Mouse (Mus musculus) lung, adult 2 months (tissue): ENCODE data around the gene Cblb. TPM values are rescaled to one million over a fixed set of nuclear protein-coding genes. Genes with fewer than 3 reads are reported as not detected.

ENCODE experiments used
- DNase-seq: peaks from one replicate; pipeline ENCODE4 v3.0.0; 2022
- H3K4me1 ChIP-seq: fragments of 200-500 bp; 2 replicates; pipeline ENCODE4 v1.6.1; 2011; ENCODE audit warnings: low read length; ENCODE audit not compliant: control insufficient read depth, insufficient read depth
- H3K4me3 ChIP-seq: fragments of 200-500 bp; replicated peaks from 2 replicates; pipeline ENCODE3; 2011; ENCODE audit warnings: low read depth, mild to moderate bottlenecking, control low read depth, low read length; ENCODE audit errors: extremely low read depth
- CTCF ChIP-seq: fragments of 200-500 bp; IDR thresholded peaks from 2 replicates; pipeline ENCODE4 v1.5.1; 2011; ENCODE audit warnings: mild to moderate bottlenecking, low read length, control low read depth; ENCODE audit not compliant: insufficient read depth
- POLR2A ChIP-seq: fragments of 200-500 bp; IDR thresholded peaks from 2 replicates; pipeline ENCODE4 v1.6.1; 2011; ENCODE audit warnings: low read depth, mild to moderate bottlenecking, control low read depth, low read length, borderline replicate concordance; ENCODE audit errors: extremely low read depth
- WGBS: fragments of 180-500 bp; shearing (Covaris S2); methylation state at CpG from one replicate; pipeline ENCODE4 v1.1.7; 2018; 5-methylcytosine and 5-hydroxymethylcytosine counted together
- polyA plus RNA-seq: library from polyadenylated mRNA; depleted of rRNA; stranded (reverse); fragments of >200 nt; gene quantifications from 2 replicates; pipeline ENCODE4 v1.2.3, GENCODE M21; 2012

Cblb gene
- polyA plus RNA-seq, 1 experiment: 21.7 TPM

GRCm38 (mm10) chr16:52090899-52091298 is 59.9 kb downstream of the Cblb start:
- no peak for DNase-seq
- H3K4me3 ChIP-seq: no peak overlapping the region
- WGBS: 50% methylated on average over 6 of the region's 6 CpGs
- H3K4me1 ChIP-seq: peaks cover 26% of the 10 kb centered on the region
- TF ChIP-seq POLR2A (no peak), CTCF (no peak)

- 41% methylated on average over 9 of the region's 9 CpGs for WGBS
- no peak for DNase-seq
- no peak overlapping the region for H3K4me3 ChIP-seq
Measured at GRCm38 (mm10) chr16:52093325-52094253, 62.6 kb downstream of the Cblb start.

GRCm38 (mm10) chr16:52094735-52095459 is 63.9 kb downstream of the Cblb start:
- no peak for DNase-seq
- no peak overlapping the region for H3K4me3 ChIP-seq
- 56% methylated on average over 10 of the region's 10 CpGs for WGBS
- peaks cover 25% of the 10 kb centered on the region for H3K4me1 ChIP-seq
- no peak for TF ChIP-seq CTCF
- peak; percentile 6; the same call in 1 of the 2 replicates for TF ChIP-seq POLR2A

More at GRCm38 (mm10) chr16:52093325-52094253, 62.6 kb downstream of the Cblb start:
- peaks cover 25% of the 10 kb centered on the region for H3K4me1 ChIP-seq
- TF ChIP-seq CTCF (no peak), POLR2A (no peak)

GRCm38 (mm10) chr16:52095643-52096042 is 64.6 kb downstream of the Cblb start:
- no peak for TF ChIP-seq POLR2A
- TF ChIP-seq CTCF: no peak
- DNase-seq: no peak
- Histone ChIP-seq H3K4me1 (peaks cover 25% of the 10 kb centered on the region), H3K4me3 (no peak overlapping the region)
- 22% methylated on average over 3 of the region's 3 CpGs for WGBS

- DNase-seq: no peak
- no peak for TF ChIP-seq POLR2A
- H3K4me1 ChIP-seq: peaks cover 13% of the 10 kb centered on the region
- 73% methylated on average over 6 of the region's 6 CpGs for WGBS
- H3K4me3 ChIP-seq: no peak overlapping the region
Measured at GRCm38 (mm10) chr16:52100466-52100865, 69.4 kb downstream of the Cblb start.

- DNase-seq: no peak
- peaks cover 5% of the 10 kb centered on the region for H3K4me1 ChIP-seq
- H3K4me3 ChIP-seq: no peak overlapping the region
- WGBS: 89% methylated on average over 9 of the region's 9 CpGs
- TF ChIP-seq POLR2A: no peak
- TF ChIP-seq CTCF: no peak
Measured at GRCm38 (mm10) chr16:52104608-52105007, 73.6 kb downstream of the Cblb start.

GRCm38 (mm10) chr16:52107836-52108235 is 76.8 kb downstream of the Cblb start:
- 80% methylated on average over 5 of the region's 5 CpGs for WGBS
- H3K4me3 ChIP-seq: no peak overlapping the region
- H3K4me1 ChIP-seq: peaks cover 5% of the 10 kb centered on the region
- DNase-seq: no peak
- TF ChIP-seq CTCF (no peak), POLR2A (no peak)

- 70% methylated on average over 4 of the region's 4 CpGs for WGBS
- TF ChIP-seq CTCF (no peak), POLR2A (no peak)
- H3K4me1 ChIP-seq: no peaks in the 10 kb centered on the region
- DNase-seq: no peak
- no peak overlapping the region for H3K4me3 ChIP-seq
Measured at GRCm38 (mm10) chr16:52114473-52114872, 83.4 kb downstream of the Cblb start.

GRCm38 (mm10) chr16:52119003-52119402 is 88.0 kb downstream of the Cblb start:
- 55% methylated on average over 4 of the region's 4 CpGs for WGBS

More at GRCm38 (mm10) chr16:52119003-52119402, 88.0 kb downstream of the Cblb start:
- DNase-seq: no peak
- Histone ChIP-seq H3K4me3 (no peak overlapping the region), H3K4me1 (peaks cover 5% of the 10 kb centered on the region)
- no peak for TF ChIP-seq POLR2A
- no peak for TF ChIP-seq CTCF
